Mouse (Mus musculus) gastrocnemius, postnatal 36 days (tissue): ENCODE data around the gene Rap2b. TPM values are rescaled to one million over a fixed set of nuclear protein-coding genes. Genes with fewer than 3 reads are reported as not detected.

Source experiments
- DNase-seq, 2 experiments: peaks; one replicate each; pipeline ENCODE4 v3.0.0; 2022
- intact Hi-C: fragments of 180-260 bp; cut with DNase I; formaldehyde crosslinking; loops from one replicate; pipeline ENCODE4 v1.15.1; 2025
- total RNA-seq, 2 experiments: library from RNA; stranded (reverse); gene quantifications; 2 replicates each; pipeline ENCODE4 v1.2.3; 2021

The Rap2b gene
- total RNA-seq, 2 experiments from 2014 or later = 1.3 to 1.4 TPM

- intact Hi-C loops = no loop called here
- DNase-seq = no peak
These were observed 7.0 kb downstream of the Rap2b start for GRCm38 (mm10) chr3:61368446-61368845.

GRCm38 (mm10) chr3:61376001-61376400, 14.6 kb downstream of the Rap2b start:
- intact Hi-C loops = no loop called here
- no peak for DNase-seq

GRCm38 (mm10) chr3:61386368-61386767, 24.9 kb downstream of the Rap2b start:
- intact Hi-C loops = no loop called here
- no peak for DNase-seq

GRCm38 (mm10) chr3:61391564-61391963, 30.1 kb downstream of the Rap2b start:
- intact Hi-C loops = no loop called here

GRCm38 (mm10) chr3:61392881-61393280, 31.4 kb downstream of the Rap2b start:
- no peak for DNase-seq
- intact Hi-C loops = no loop called here

More at GRCm38 (mm10) chr3:61391564-61391963, 30.1 kb downstream of the Rap2b start:
- DNase-seq = no peak

GRCm38 (mm10) chr3:61393520-61393919, 32.1 kb downstream of the Rap2b start:
- intact Hi-C loops = no loop called here
- DNase-seq = no peak

- DNase-seq = no peak
- intact Hi-C loops = no loop called here
These were observed 33.9 kb downstream of the Rap2b start for GRCm38 (mm10) chr3:61395382-61395781.

- no peak for DNase-seq
- intact Hi-C loops = no loop called here
These were observed 35.3 kb downstream of the Rap2b start for GRCm38 (mm10) chr3:61396728-61397127.

GRCm38 (mm10) chr3:61400823-61401387, 39.5 kb downstream of the Rap2b start:
- intact Hi-C loops = no loop called here

GRCm38 (mm10) chr3:61406921-61407320, 45.5 kb downstream of the Rap2b start:
- no peak for DNase-seq
- intact Hi-C loops = no loop called here

More at GRCm38 (mm10) chr3:61400823-61401387, 39.5 kb downstream of the Rap2b start:
- no peak for DNase-seq

GRCm38 (mm10) chr3:61409683-61410082, 48.2 kb downstream of the Rap2b start:
- intact Hi-C loops = no loop called here
- no peak for DNase-seq

- intact Hi-C loops = no loop called here
- DNase-seq = no peak
These were observed 54.4 kb downstream of the Rap2b start for GRCm38 (mm10) chr3:61415883-61416282.

Other genes starting within 250 kb of the Rap2b start
- not detected for gene B430305J03Rik, start 4.3 kb downstream of the Rap2b start, total RNA-seq